Mouse (Mus musculus) limb, embryonic 12.5 days (tissue): Measurements from ENCODE around the gene Robo1. TPM values are rescaled to one million over a fixed set of nuclear protein-coding genes. Genes with fewer than 3 reads are reported as not detected.
"Not testable (repeated sequence)": the region's sequence is repeated elsewhere in the genome, so short reads cannot be mapped to it uniquely, and the experiment has no call there.

ENCODE experiments used
- ATAC-seq: fragments of 200-750 bp; cut with Nextera tagmentation; 2 replicates; pipeline ENCODE4 v1.8.0; 2017; ENCODE audit warnings: low read depth, moderate TSS enrichment; ENCODE audit not compliant: insufficient number of reproducible peaks, insufficient read depth, low FRiP score, low TSS enrichment
- H3K27ac ChIP-seq: fragments of 300-500 bp; sonication (generic); 2 replicates; pipeline ENCODE4 v1.5.1; 2016; ENCODE audit warnings: mild to moderate bottlenecking, moderate library complexity
- H3K27me3 ChIP-seq: fragments of 300-500 bp; sonication (generic); 2 replicates; pipeline ENCODE4 v1.6.1; 2016; ENCODE audit warnings: mild to moderate bottlenecking, moderate library complexity
- H3K36me3 ChIP-seq: fragments of 300-500 bp; sonication (generic); 2 replicates; pipeline ENCODE4 v1.6.1; 2016; ENCODE audit warnings: mild to moderate bottlenecking, moderate library complexity
- H3K4me1 ChIP-seq: fragments of 300-500 bp; sonication (generic); replicated peaks from 2 replicates; pipeline ENCODE4 v1.6.1; 2016
- H3K4me2 ChIP-seq: fragments of 300-500 bp; sonication (generic); 2 replicates; pipeline ENCODE4 v1.6.1; 2016; ENCODE audit warnings: mild to moderate bottlenecking, moderate library complexity
- H3K4me3 ChIP-seq: fragments of 300-500 bp; sonication (generic); replicated peaks from 2 replicates; pipeline ENCODE4 v1.5.1; 2016; ENCODE audit warnings: mild to moderate bottlenecking
- H3K9ac ChIP-seq: fragments of 300-500 bp; sonication (generic); replicated peaks from 2 replicates; pipeline ENCODE4 v1.6.1; 2016; ENCODE audit warnings: mild to moderate bottlenecking, moderate library complexity
- H3K9me3 ChIP-seq: fragments of 300-500 bp; sonication (generic); 2 replicates; pipeline ENCODE4 v1.6.1; 2016; ENCODE audit warnings: mild to moderate bottlenecking, moderate library complexity
- WGBS: fragments of 180-500 bp; shearing (Covaris S2); methylation state at CpG from one replicate; pipeline ENCODE4 v1.1.7; 2016; 5-methylcytosine and 5-hydroxymethylcytosine counted together
- polyA plus RNA-seq: library from polyadenylated mRNA; unstranded; fragments of >200 nt; fragmentation: Nextera tagmentation; extraction: Ambion mirVana; gene quantifications from 2 replicates; pipeline ENCODE4 v1.2.1, GENCODE M21; 2016

Gene Robo1
- polyA plus RNA-seq, 1 experiment from 2014 or later = 61.6 TPM

- no peaks in the 10 kb centered on the region for H3K27me3 ChIP-seq
- no peaks in the 10 kb centered on the region for H3K36me3 ChIP-seq
- no peak overlapping the region for H3K4me3 ChIP-seq
- H3K9me3 ChIP-seq = no peaks in the 10 kb centered on the region
- 53% methylated on average over 5 of the region's 5 CpGs for WGBS
- H3K4me2 ChIP-seq = no peak overlapping the region
- H3K27ac ChIP-seq = no peak overlapping the region
- no peak overlapping the region for H3K9ac ChIP-seq
- H3K4me1 ChIP-seq = no peaks in the 10 kb centered on the region
- no peak for ATAC-seq
These were observed 245.6 kb downstream of the Robo1 start for GRCm38 (mm10) chr16:72553713-72554112.

- not testable (repeated sequence) for H3K4me3 ChIP-seq, H3K9ac ChIP-seq, H3K4me1 ChIP-seq, H3K4me2 ChIP-seq, H3K36me3 ChIP-seq, H3K27ac ChIP-seq, ATAC-seq, H3K9me3 ChIP-seq
- peaks cover 12% of the 10 kb centered on the region for H3K27me3 ChIP-seq
- 48% methylated on average over 2 of the region's 2 CpGs for WGBS
These were observed 254.0 kb downstream of the Robo1 start for GRCm38 (mm10) chr16:72562149-72562548.

- peaks cover 12% of the 10 kb centered on the region for H3K27me3 ChIP-seq
- WGBS = 18% methylated on average over 15 of the region's 15 CpGs
- H3K9ac ChIP-seq = no peak overlapping the region
- no peak overlapping the region for H3K4me3 ChIP-seq
- H3K4me1 ChIP-seq = no peaks in the 10 kb centered on the region; the same call in 1 of the 2 replicates
- no peak for ATAC-seq
- no peaks in the 10 kb centered on the region for H3K36me3 ChIP-seq
- H3K9me3 ChIP-seq = no peaks in the 10 kb centered on the region
- peak overlapping the region; percentile 4; the same call in 1 of the 2 replicates for H3K4me2 ChIP-seq
- H3K27ac ChIP-seq = no peak overlapping the region
These were observed 255.3 kb downstream of the Robo1 start for GRCm38 (mm10) chr16:72563196-72563963.

GRCm38 (mm10) chr16:72575171-72575570 is 267.1 kb downstream of the Robo1 start:
- Histone ChIP-seq H3K36me3 (no peaks in the 10 kb centered on the region), H3K27ac (no peak overlapping the region), H3K4me2 (no peak overlapping the region), H3K9me3 (no peaks in the 10 kb centered on the region), H3K27me3 (no peaks in the 10 kb centered on the region), H3K4me3 (no peak overlapping the region), H3K4me1 (no peaks in the 10 kb centered on the region), H3K9ac (no peak overlapping the region)
- ATAC-seq = no peak
- 90% methylated on average over 1 of the region's 1 CpGs for WGBS

GRCm38 (mm10) chr16:72576956-72577355 is 268.9 kb downstream of the Robo1 start:
- H3K36me3 ChIP-seq = no peaks in the 10 kb centered on the region
- WGBS = 66% methylated on average over 7 of the region's 7 CpGs
- H3K4me2 ChIP-seq = no peak overlapping the region
- H3K4me3 ChIP-seq = no peak overlapping the region
- ATAC-seq = no peak
- no peaks in the 10 kb centered on the region for H3K27me3 ChIP-seq
- H3K27ac ChIP-seq = no peak overlapping the region
- H3K9me3 ChIP-seq = no peaks in the 10 kb centered on the region
- no peaks in the 10 kb centered on the region for H3K4me1 ChIP-seq
- no peak overlapping the region for H3K9ac ChIP-seq

- H3K4me1 ChIP-seq = no peaks in the 10 kb centered on the region
- H3K27ac ChIP-seq = no peak overlapping the region
- no peak overlapping the region for H3K9ac ChIP-seq
- WGBS = 76% methylated on average over 11 of the region's 11 CpGs
- no peaks in the 10 kb centered on the region for H3K9me3 ChIP-seq
- H3K4me2 ChIP-seq = no peak overlapping the region
- ATAC-seq = no peak
- H3K27me3 ChIP-seq = no peaks in the 10 kb centered on the region
- H3K4me3 ChIP-seq = no peak overlapping the region
- no peaks in the 10 kb centered on the region for H3K36me3 ChIP-seq
These were observed 276.5 kb downstream of the Robo1 start for GRCm38 (mm10) chr16:72584454-72585159.

- Histone ChIP-seq H3K36me3 (no peaks in the 10 kb centered on the region), H3K27me3 (no peaks in the 10 kb centered on the region), H3K27ac (no peak overlapping the region), H3K4me2 (no peak overlapping the region), H3K4me1 (no peaks in the 10 kb centered on the region), H3K4me3 (no peak overlapping the region), H3K9me3 (no peaks in the 10 kb centered on the region), H3K9ac (no peak overlapping the region)
- ATAC-seq = no peak
- WGBS = 34% methylated on average over 3 of the region's 3 CpGs
These were observed 277.2 kb downstream of the Robo1 start for GRCm38 (mm10) chr16:72585160-72585813.

- no peak for ATAC-seq
- Histone ChIP-seq H3K9me3 (no peaks in the 10 kb centered on the region), H3K9ac (no peak overlapping the region), H3K4me2 (no peak overlapping the region), H3K27ac (no peak overlapping the region), H3K4me3 (no peak overlapping the region), H3K27me3 (no peaks in the 10 kb centered on the region), H3K36me3 (no peaks in the 10 kb centered on the region), H3K4me1 (no peaks in the 10 kb centered on the region)
- WGBS = 59% methylated on average over 3 of the region's 3 CpGs
These were observed 279.4 kb downstream of the Robo1 start for GRCm38 (mm10) chr16:72587376-72588072.

GRCm38 (mm10) chr16:72603487-72604206 is 295.5 kb downstream of the Robo1 start:
- Histone ChIP-seq H3K27ac (no peak overlapping the region), H3K9ac (no peak overlapping the region), H3K27me3 (no peaks in the 10 kb centered on the region), H3K4me3 (no peak overlapping the region), H3K9me3 (no peaks in the 10 kb centered on the region), H3K4me2 (no peak overlapping the region), H3K4me1 (no peaks in the 10 kb centered on the region), H3K36me3 (no peaks in the 10 kb centered on the region)
- 76% methylated on average over 4 of the region's 4 CpGs for WGBS
- ATAC-seq = no peak

GRCm38 (mm10) chr16:72605066-72605465 is 297.0 kb downstream of the Robo1 start:
- H3K4me1 ChIP-seq = no peaks in the 10 kb centered on the region
- no peak overlapping the region for H3K27ac ChIP-seq
- no peaks in the 10 kb centered on the region for H3K36me3 ChIP-seq
- H3K4me2 ChIP-seq = no peak overlapping the region
- no peak overlapping the region for H3K9ac ChIP-seq
- H3K4me3 ChIP-seq = no peak overlapping the region
- no peak for ATAC-seq
- H3K27me3 ChIP-seq = no peaks in the 10 kb centered on the region
- 21% methylated on average over 6 of the region's 6 CpGs for WGBS
- no peaks in the 10 kb centered on the region for H3K9me3 ChIP-seq
